Mouse (Mus musculus): ENCODE measurements at regions not wholly inside any gene's neighbourhood (a gene's known extent, or its start where the extent isn't known, plus 50 kb on each side); places are given as distances from the start of the nearest gene placed in this dataset.

- DNase-seq (ENCODE audit: low read depth, low spot score): no peak
Observed at GRCm38 (mm10) chrX:133505683-133506082, 183.1 kb downstream of the Pcdh19 start.

DNA sequence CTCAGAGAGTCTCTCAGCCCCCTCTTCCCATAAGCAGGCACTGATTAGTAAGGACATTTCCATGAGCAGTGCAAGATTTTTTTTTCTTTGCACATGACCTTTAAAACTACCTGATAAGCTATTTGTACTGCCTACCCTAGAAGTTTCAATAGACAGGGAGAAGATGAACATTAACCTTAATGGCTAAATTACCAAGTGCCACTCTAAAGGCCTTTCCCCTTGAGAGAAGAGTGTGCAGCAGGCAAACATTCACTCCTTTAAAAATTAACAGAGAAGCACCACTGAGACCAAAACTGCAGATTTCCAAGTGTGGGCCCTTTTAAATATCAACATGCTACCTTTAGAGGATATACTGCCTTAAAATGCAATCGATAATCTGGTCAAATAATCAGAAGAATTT is 226.9 kb downstream of the Pcdh19 start:
- no peak for DNase-seq (ENCODE audit: low read depth, low spot score)

GRCm38 (mm10) chrX:133447417-133447816 is 241.4 kb downstream of the Pcdh19 start:
- no peak for DNase-seq (ENCODE audit: low read depth, low spot score)

GRCm38 (mm10) chrX:133402446-133402845 is 286.3 kb downstream of the Pcdh19 start:
- DNase-seq (ENCODE audit: low read depth, low spot score): no peak

DNA sequence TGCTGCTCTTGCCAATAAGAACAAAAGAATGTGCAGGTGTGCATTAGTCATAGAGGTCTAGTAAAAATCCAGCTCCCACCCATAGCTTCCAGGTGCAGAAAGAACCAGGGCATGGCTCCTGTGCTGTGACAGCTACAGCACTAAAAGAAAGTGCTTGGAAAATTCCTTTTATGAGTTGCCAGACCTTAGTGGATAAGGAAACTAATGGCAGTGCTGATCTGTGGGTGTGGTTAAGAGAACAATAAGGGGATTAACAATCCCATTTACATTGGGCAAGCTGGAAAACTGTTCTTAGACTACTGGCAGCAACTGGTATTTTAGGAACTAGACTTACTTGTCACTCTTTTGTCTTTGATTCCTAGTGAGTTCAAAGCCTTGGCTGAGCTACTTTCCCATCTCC is 301.0 kb downstream of the Pcdh19 start:
- DNase-seq (ENCODE audit: low read depth, low spot score): peak; percentile 31

GRCm38 (mm10) chrX:133373960-133374359 is 314.8 kb downstream of the Pcdh19 start:
- DNase-seq (ENCODE audit: low read depth, low spot score): no peak

DNA sequence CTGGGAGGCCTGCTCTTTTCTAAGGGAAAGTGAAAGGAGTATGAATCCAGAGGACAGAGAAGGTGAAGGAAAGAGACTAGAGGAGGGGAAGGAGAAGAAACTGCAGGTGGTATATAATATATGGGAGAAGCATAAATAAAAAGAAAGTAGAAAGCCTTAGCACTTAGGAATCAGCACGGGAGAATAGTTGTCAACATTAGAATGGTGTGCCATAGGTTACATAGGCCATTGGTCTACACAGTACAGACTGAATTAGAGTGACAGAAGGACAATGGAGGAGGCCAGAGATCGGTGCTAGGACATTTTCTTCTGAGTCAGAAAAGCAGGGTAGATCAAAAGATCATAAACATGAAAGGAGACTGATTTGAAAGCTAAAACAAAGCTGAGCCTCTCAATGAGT is 315.7 kb downstream of the Pcdh19 start:
- DNase-seq (ENCODE audit: low read depth, low spot score): no peak

- no peak for DNase-seq (ENCODE audit: low read depth, low spot score)
Observed at GRCm38 (mm10) chrX:133372411-133372810, 316.4 kb downstream of the Pcdh19 start.

- DNase-seq (ENCODE audit: low read depth, low spot score): no peak
Observed at GRCm38 (mm10) chrX:133360739-133361138, 328.0 kb downstream of the Pcdh19 start.

Measured in ES-CJ7 (cell line).